Mouse (Mus musculus) C2C12 (cell line): Measurements from ENCODE around the gene Gm7029.

Experiments used
- CEBPB ChIP-seq: IDR thresholded peaks from one replicate; pipeline ENCODE4 v1.6.1; 2011; ENCODE audit warnings: low read depth, mild to moderate bottlenecking, control low read depth, moderate library complexity
- CTCF ChIP-seq: IDR thresholded peaks from one replicate; pipeline ENCODE4 v1.5.1; 2011; ENCODE audit not compliant: control insufficient read depth, insufficient read depth, insufficient read length
- FOSL1 ChIP-seq: IDR thresholded peaks from one replicate; pipeline ENCODE4 v1.8.0; 2011; ENCODE audit warnings: mild to moderate bottlenecking, low read length; ENCODE audit not compliant: poor library complexity, insufficient read depth, severe bottlenecking
- MAX ChIP-seq: IDR thresholded peaks from one replicate; pipeline ENCODE4 v1.6.1; 2011; ENCODE audit warnings: mild to moderate bottlenecking, control low read depth
- USF1 ChIP-seq: IDR thresholded peaks from one replicate; pipeline ENCODE4 v1.6.1; 2011; ENCODE audit warnings: low read depth, mild to moderate bottlenecking, control low read depth, moderate library complexity

DNA sequence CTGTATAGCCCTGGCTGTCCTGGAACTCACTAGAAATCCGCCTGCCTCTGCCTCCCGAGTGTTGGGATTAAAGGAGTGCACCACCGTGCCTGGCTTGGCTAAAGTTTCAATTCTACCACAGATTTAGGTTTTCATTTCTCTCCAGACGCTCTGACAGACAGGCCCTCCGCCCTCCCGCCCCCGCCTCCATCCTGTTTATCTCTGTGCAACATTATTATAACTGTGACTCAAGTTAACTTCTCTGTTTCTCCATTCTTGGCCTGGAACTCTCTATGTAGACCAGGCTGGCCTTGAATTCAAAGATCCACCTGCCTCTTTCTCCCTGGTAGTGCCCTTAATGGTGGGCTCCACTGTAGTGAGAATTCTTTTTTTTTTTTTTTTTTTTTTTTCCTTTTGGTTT lies 28.9 kb downstream of the Gm7029 start:
- no peak for TF ChIP-seq CTCF
- TF ChIP-seq CEBPB, result no peak
- TF ChIP-seq FOSL1, result no peak
- TF ChIP-seq MAX, result no peak
- TF ChIP-seq USF1, result no peak
